Mouse (Mus musculus) gastrocnemius, adult 8-10 months (tissue): ENCODE measurements around the gene Marc1. TPM values are rescaled to one million over a fixed set of nuclear protein-coding genes. Genes with fewer than 3 reads are reported as not detected.
A peak's percentile ranks its signal among the peaks of the same experiment; 100 is the strongest.

Source experiments
- DNase-seq, 2 experiments: peaks; one replicate each; pipeline ENCODE4 v3.0.0; 2022; ENCODE audit warnings: low spot score in 2 of 2
- microRNA-seq: library from miRNA; unstranded; fragments of <30 nt; microRNA quantifications from one replicate; pipeline ENCODE4 v1.2.0, GENCODE M21; 2022
- total RNA-seq, 4 experiments: library from RNA; stranded (reverse); gene quantifications; 2 replicates each; pipeline ENCODE4 v1.2.4; 2022

Marc1 gene
- total RNA-seq, 4 experiments from 2014 or later = 0.27 to 0.62 TPM; not detected in 2

DNA sequence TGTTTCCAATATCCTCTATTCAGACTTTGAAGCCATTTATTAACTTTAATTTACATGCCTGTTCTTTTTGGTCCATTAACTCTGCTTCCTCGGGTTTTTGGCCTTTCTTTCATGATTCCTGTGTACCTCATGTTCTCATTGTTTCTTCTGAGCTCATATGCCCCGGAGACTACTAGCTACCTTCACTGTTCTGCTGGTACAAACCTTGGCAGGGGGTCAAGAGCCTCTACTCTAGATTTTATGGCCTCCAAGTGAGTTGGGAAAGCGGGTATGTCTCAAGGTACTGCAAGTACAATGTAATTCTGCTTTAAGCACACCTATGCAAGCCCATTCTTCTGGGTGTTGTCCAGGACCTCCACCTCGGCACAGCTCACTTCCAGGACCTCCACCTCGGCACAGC lies 48.2 kb downstream of the Marc1 start:
- no peak for DNase-seq

- DNase-seq = no peak
These were observed 49.1 kb downstream of the Marc1 start for GRCm38 (mm10) chr1:184761988-184762387.

- DNase-seq = no peak
These were observed 58.4 kb downstream of the Marc1 start for GRCm38 (mm10) chr1:184752671-184753070.

DNA sequence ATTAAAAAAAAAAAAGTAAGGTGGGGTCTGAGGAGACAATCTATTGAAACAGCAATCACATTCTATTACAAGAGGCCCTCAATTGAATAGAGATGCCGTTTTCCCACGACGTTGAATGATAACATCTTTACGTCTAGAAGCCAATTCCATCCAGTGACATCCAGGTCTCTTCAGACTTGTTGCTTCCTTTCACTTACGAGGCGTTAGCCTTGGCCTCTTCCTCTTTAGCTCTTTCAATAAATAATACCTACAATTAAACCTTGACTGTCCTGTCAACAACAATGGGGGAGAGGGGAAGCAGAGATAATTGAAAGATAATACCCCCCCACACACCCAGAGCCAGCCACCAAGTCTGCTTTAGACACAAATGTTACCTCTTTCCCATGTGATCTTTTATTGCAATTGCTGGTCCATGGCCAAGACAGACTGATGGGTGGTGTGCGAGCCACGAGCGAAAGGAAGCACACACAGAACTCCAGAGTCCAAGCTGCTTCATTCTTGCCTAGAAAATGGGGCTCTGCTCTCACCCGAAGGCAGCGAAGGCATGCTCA lies 60.9 kb downstream of the Marc1 start:
- DNase-seq = no peak

DNA sequence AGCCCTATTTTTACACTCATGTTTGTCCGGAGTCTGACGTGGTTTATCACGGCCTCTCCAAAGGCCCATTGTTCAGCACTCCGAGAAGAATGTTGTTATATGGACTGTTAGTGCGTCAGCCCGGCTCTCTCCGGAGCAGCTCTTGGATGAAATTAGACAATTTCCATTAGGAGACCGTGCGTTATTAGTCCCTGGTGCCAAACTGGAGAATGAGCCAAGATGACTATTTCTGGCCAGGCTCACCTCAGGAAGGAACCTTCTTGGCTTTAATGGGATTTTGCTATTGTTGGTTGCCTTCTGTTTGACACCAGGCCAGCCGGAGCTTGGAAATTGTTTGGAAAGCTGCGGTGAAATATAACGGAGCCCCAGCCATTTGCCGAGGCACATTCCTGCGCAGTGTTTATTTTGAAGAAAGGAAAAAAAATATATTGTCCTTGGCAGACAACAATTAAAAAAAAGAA lies 62.4 kb downstream of the Marc1 start:
- DNase-seq = peak; percentile 51 to 60

GRCm38 (mm10) chr1:184737876-184738479 lies 73.1 kb downstream of the Marc1 start:
- peak in 1 of 2 experiments; percentile 48 for DNase-seq

DNA sequence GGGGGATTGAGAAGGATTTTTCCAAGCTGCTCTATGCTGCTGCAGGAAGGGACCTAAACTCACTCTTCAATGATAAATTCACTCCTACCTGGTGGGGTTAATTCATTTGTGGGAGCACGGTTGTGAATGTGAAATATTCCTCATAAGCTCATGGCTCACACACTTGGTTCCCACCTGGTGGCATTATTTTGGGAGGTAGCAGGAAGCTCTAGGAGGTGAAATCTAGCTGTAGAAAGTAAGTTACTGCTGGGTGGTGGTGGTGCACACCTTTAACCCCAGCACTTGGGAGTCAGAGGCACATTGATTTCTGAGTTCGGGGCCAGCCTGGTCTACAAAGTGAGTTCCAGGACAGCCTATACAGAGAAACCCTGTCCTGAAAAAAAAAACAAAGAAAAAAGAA lies 73.9 kb downstream of the Marc1 start:
- no peak for DNase-seq

Small RNAs within 50 kb of the gene (microRNA-seq; reads per million reads assigned to microRNA genes)
- 204 reads per million, percentile 60 among the genes with 10 or more reads in this experiment for gene Mir1981

Other genes starting within 250 kb of the Marc1 start
- gene Hlx, start 78.7 kb downstream of the Marc1 start, total RNA-seq = 10 to 100 TPM in 2 of 4 experiments, 1 to 10 TPM in 2; 5.9 to 12.1 (median 10.1) TPM
- gene Marc2, start 35.1 kb upstream of the Marc1 start, total RNA-seq = 100 to 1,000 TPM; 128 to 149 (median 132) TPM
- gene C130074G19Rik, start 71.9 kb upstream of the Marc1 start, total RNA-seq = 10 to 100 TPM in 2 of 4 experiments, 1 to 10 TPM in 2; 7.1 to 15.3 (median 10.8) TPM
- gene Mark1, start 188.3 kb upstream of the Marc1 start, total RNA-seq = 1 to 10 TPM; 1.4 to 2.5 (median 1.9) TPM